Mouse (Mus musculus): Measurements from ENCODE around the gene Sdhb. TPM values are rescaled to one million over a fixed set of nuclear protein-coding genes. Genes with fewer than 3 reads are reported as not detected.

Gene Sdhb
- total RNA-seq, 2 experiments from 2014 or later = 568 to 650 TPM

- intact Hi-C loops (cut with DNase I) = no loop called here
- no peak for DNase-seq
Measured at GRCm38 (mm10) chr4:141005983-141006382, 45.0 kb downstream of the Sdhb start.

- intact Hi-C loops (cut with DNase I) = no loop called here
- peak; percentile 56 to 65 for DNase-seq
Measured at GRCm38 (mm10) chr4:141008028-141008427, 47.0 kb downstream of the Sdhb start.

GRCm38 (mm10) chr4:141010118-141010517 is 49.1 kb downstream of the Sdhb start, which contains the start of gene Mfap2:
Gene Mfap2 (plus strand): TSS chr4:141010418.
- DNase-seq = no peak
- intact Hi-C loops (cut with DNase I) = no loop called here

- no peak for DNase-seq
- intact Hi-C loops (cut with DNase I) = no loop called here
Measured at GRCm38 (mm10) chr4:141010526-141010925, 49.5 kb downstream of the Sdhb start.

GRCm38 (mm10) chr4:141010941-141011429 is 50.0 kb downstream of the Sdhb start:
- intact Hi-C loops (cut with DNase I) = no loop called here
- no peak for DNase-seq

GRCm38 (mm10) chr4:141011556-141012328 is 50.7 kb downstream of the Sdhb start:
- intact Hi-C loops (cut with DNase I) = no loop called here
- DNase-seq = peak; percentile 53 to 57

- DNase-seq = no peak
- intact Hi-C loops (cut with DNase I) = no loop called here
Measured at GRCm38 (mm10) chr4:141012558-141012957, 51.6 kb downstream of the Sdhb start.

- no peak for DNase-seq
- intact Hi-C loops (cut with DNase I) = no loop called here
Measured at GRCm38 (mm10) chr4:141014114-141014513, 53.1 kb downstream of the Sdhb start.

- intact Hi-C loops (cut with DNase I) = no loop called here
- DNase-seq = no peak
Measured at GRCm38 (mm10) chr4:141014856-141015255, 53.9 kb downstream of the Sdhb start.

- intact Hi-C loops (cut with DNase I) = no loop called here
- DNase-seq = no peak
Measured at GRCm38 (mm10) chr4:141015356-141015755, 54.4 kb downstream of the Sdhb start.

GRCm38 (mm10) chr4:141016311-141016710 is 55.3 kb downstream of the Sdhb start:
- intact Hi-C loops (cut with DNase I) = no loop called here

GRCm38 (mm10) chr4:141017657-141018436 is 56.8 kb downstream of the Sdhb start:
- intact Hi-C loops (cut with DNase I) = no loop called here
- no peak for DNase-seq

More at GRCm38 (mm10) chr4:141016311-141016710, 55.3 kb downstream of the Sdhb start:
- peak in 1 of 2 experiments; percentile 38 for DNase-seq

- intact Hi-C loops (cut with DNase I) = no loop called here
- no peak for DNase-seq
Measured at GRCm38 (mm10) chr4:141020220-141020619, 59.2 kb downstream of the Sdhb start.

GRCm38 (mm10) chr4:141020811-141021613 is 60.0 kb downstream of the Sdhb start:
- intact Hi-C loops (cut with DNase I) = no loop called here
- DNase-seq = peak in 1 of 2 experiments; percentile 59

GRCm38 (mm10) chr4:141021614-141021929 is 60.6 kb downstream of the Sdhb start:
- intact Hi-C loops (cut with DNase I) = no loop called here
- no peak for DNase-seq

- intact Hi-C loops (cut with DNase I) = no loop called here
Measured at GRCm38 (mm10) chr4:141024052-141024451, 63.0 kb downstream of the Sdhb start.

GRCm38 (mm10) chr4:141024992-141025391 is 64.0 kb downstream of the Sdhb start:
- DNase-seq = no peak
- intact Hi-C loops (cut with DNase I) = no loop called here

More at GRCm38 (mm10) chr4:141024052-141024451, 63.0 kb downstream of the Sdhb start:
- DNase-seq = no peak
